Mouse (Mus musculus): Measurements from ENCODE around the gene Rundc3a. TPM values are rescaled to one million over a fixed set of nuclear protein-coding genes. Genes with fewer than 3 reads are reported as not detected.

Gene Rundc3a
- polyA plus RNA-seq (2015; fragmentation: Nextera tagmentation; extraction: Ambion mirVana), result 8.8 and 9.2 TPM in 2 replicates

DNA sequence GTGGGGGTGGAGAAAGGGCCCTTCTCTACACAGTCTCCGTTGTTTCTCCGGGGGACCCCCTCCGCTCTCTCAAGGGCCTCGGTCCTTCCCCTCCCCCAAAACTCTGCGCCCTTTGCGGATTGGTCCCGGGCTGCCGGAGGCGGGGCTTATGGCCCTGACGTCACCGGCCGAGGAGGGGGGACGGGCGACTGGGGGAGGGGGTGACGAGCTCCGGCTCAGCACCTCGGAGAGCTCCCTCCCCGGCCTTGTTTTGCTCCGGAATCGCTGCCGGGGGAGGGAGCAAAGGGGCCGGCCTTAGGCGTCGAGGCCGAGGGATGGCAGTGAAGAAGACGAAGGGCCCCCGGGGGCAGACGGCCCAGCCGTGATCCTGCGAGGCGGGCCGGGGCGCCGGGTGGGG lies at the start of gene Rundc3a:
Rundc3a (plus strand) TSS at position 166 of the 397 bp plus-strand sequence.
- H3K4me3 ChIP-seq (replicated peaks), result peak within 1 kb of the TSS; percentile 45
- H3K27ac ChIP-seq, result peak within 1 kb of the TSS; percentile 24; the same call in 1 of the 2 replicates
- peaks cover 18% of the 10 kb centered on the region for H3K27me3 ChIP-seq (replicated peaks)
- WGBS, result under 1% methylated on average over 32 of the region's 34 CpGs
- H3K4me1 ChIP-seq, result peaks cover 20% of the 10 kb centered on the region
- peak within 1 kb of the TSS; percentile 95 for H3K4me2 ChIP-seq
- no peaks in the 10 kb centered on the region for H3K9me3 ChIP-seq
- peak; percentile 67 for ATAC-seq (ENCODE audit: insufficient read depth, low FRiP score, low read depth)
- H3K36me3 ChIP-seq, result no peaks in the 10 kb centered on the region
- H3K9ac ChIP-seq, result no peak within 1 kb of the TSS

DNA sequence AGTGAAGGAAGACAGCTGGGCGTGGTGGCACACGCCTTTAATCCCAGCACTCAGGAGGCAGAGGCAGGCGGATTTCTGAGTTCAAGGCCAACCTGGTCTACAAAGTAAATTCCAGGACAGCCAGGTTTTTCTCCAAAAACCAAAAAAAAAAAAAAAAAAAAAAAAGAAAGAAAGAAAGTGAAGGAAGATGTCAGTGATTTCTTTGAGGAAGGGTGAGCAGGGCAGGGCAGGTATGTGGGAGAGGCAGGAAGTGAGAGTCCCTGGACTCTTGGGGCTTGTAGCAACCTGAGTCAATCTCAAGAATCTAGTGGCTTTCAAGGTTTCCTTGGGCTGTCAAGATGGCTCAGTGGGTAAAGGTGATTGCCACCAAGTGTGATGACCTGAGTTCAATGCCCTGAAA lies 48.7 kb upstream of the Rundc3a start:
- Histone ChIP-seq H3K4me3 (replicated peaks) (no peak overlapping the region), H3K4me2 (no peak overlapping the region), H3K9ac (no peak overlapping the region), H3K27me3 (replicated peaks) (no peaks in the 10 kb centered on the region), H3K4me1 (no peaks in the 10 kb centered on the region), H3K9me3 (no peaks in the 10 kb centered on the region), H3K36me3 (no peaks in the 10 kb centered on the region), H3K27ac (no peak overlapping the region)
- ATAC-seq (ENCODE audit: insufficient read depth, low FRiP score, low read depth), result no peak
- 91% methylated on average over 3 of the region's 3 CpGs for WGBS

DNA sequence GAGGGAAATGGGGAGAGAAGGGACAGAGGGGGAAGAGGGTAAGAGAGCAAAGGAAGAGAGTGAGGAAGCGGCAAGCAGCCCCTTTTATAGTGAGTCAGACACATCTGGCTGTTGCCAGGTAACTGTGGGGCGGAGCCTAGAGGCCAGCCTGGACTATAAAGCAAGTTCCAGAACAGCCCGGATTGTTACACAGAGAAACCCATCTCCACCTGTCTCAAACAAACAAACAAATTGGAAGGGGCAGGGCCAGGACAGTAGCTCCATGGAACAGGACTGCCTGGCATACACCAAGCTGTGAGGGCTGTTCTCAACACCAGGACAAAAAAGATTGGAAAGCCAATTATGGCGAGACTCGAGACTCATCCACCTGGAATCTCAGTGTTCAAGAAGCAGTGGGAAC lies 46.3 kb upstream of the Rundc3a start:
- 54% methylated on average over 5 of the region's 5 CpGs for WGBS

DNA sequence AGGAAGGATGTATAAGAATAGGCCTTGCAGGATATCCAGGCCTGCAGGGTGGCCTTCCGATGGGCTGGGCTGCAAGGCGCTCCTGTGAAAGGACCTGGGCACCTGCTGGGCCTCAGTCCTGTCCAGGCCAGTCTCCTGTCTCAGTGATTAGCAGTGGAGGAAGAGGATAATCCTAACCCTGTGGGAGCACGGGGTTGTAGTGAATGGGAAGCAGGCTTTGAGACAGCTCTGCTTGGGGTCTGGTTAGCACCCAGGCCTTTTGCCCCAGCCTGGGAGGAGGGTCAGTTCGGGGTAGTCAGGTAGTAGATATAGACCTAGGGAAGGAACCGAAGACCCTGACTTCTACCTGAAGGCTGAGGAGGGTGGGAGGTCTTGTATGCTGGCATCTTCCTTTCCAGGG lies 45.5 kb upstream of the Rundc3a start:
- no peak for ATAC-seq (ENCODE audit: insufficient read depth, low FRiP score, low read depth)
- no peak overlapping the region for H3K4me2 ChIP-seq
- WGBS, result 78% methylated on average over 5 of the region's 5 CpGs
- H3K4me1 ChIP-seq, result no peaks in the 10 kb centered on the region
- H3K4me3 ChIP-seq (replicated peaks), result no peak overlapping the region
- H3K36me3 ChIP-seq, result no peaks in the 10 kb centered on the region
- H3K9ac ChIP-seq, result no peak overlapping the region
- H3K27ac ChIP-seq, result no peak overlapping the region
- H3K9me3 ChIP-seq, result no peaks in the 10 kb centered on the region
- no peaks in the 10 kb centered on the region for H3K27me3 ChIP-seq (replicated peaks)

More for the DNA sequence above, 46.3 kb upstream of the Rundc3a start:
- no peak overlapping the region for H3K27ac ChIP-seq
- H3K27me3 ChIP-seq (replicated peaks), result no peaks in the 10 kb centered on the region
- H3K9ac ChIP-seq, result no peak overlapping the region
- no peaks in the 10 kb centered on the region for H3K4me1 ChIP-seq
- ATAC-seq (ENCODE audit: insufficient read depth, low FRiP score, low read depth), result no peak
- H3K4me3 ChIP-seq (replicated peaks), result no peak overlapping the region
- H3K9me3 ChIP-seq, result no peaks in the 10 kb centered on the region
- no peak overlapping the region for H3K4me2 ChIP-seq
- no peaks in the 10 kb centered on the region for H3K36me3 ChIP-seq

DNA sequence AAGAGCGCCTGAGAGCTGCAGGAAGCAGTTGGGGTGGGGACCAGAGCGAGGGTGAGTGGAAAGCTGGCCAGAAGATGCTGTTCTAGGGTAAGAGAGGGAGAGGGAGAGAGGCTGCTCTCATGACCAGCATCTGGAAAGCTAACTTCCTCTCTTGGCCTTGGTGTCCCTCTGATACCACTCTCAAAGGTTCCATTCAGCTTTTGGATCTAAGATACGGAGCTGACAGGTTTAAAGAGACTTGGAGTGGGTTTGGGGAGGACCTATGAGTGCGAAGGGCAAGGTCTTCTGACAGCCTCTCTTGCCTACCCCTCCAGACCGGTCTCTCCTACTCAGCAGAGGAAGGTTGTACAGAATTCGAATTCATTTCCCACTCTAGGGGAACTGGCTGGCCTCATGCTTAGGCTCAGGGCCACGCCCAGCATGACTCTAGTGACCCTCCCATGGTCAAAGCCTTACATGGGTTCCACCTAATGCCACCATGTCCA lies 45.1 kb upstream of the Rundc3a start:
- H3K36me3 ChIP-seq, result no peaks in the 10 kb centered on the region
- no peaks in the 10 kb centered on the region for H3K9me3 ChIP-seq
- no peaks in the 10 kb centered on the region for H3K4me1 ChIP-seq
- no peaks in the 10 kb centered on the region for H3K27me3 ChIP-seq (replicated peaks)
- H3K4me3 ChIP-seq (replicated peaks), result no peak overlapping the region
- WGBS, result 92% methylated on average over 7 of the region's 7 CpGs
- H3K27ac ChIP-seq, result no peak overlapping the region
- H3K4me2 ChIP-seq, result no peak overlapping the region
- H3K9ac ChIP-seq, result no peak overlapping the region
- peak; percentile 37; the same call in 1 of the 2 replicates for ATAC-seq (ENCODE audit: insufficient read depth, low FRiP score, low read depth)

DNA sequence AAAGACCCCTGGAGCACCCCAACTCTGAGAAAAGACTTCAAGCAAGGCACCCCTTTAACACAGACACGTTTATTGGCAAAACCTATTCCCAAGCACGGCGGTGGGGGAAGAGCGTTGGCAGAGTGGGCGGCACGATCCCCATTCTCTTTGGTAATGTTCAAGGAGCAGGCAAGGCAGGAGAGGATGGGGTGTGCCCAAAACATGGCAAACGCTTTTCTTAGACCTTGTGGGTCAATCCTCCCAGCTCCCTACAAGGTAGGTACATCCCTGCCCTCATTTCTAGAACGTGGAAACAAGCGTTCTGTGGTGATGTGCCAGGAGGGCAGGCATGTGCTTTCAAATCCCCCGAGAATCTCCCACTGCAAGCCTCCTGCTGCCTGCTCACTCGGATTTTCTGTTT lies 44.4 kb upstream of the Rundc3a start:
- H3K4me3 ChIP-seq (replicated peaks), result no peak overlapping the region
- H3K27me3 ChIP-seq (replicated peaks), result no peaks in the 10 kb centered on the region
- WGBS, result 82% methylated on average over 11 of the region's 11 CpGs
- no peaks in the 10 kb centered on the region for H3K9me3 ChIP-seq
- H3K36me3 ChIP-seq, result no peaks in the 10 kb centered on the region
- no peaks in the 10 kb centered on the region for H3K4me1 ChIP-seq
- ATAC-seq (ENCODE audit: insufficient read depth, low FRiP score, low read depth), result no peak
- no peak overlapping the region for H3K27ac ChIP-seq
- no peak overlapping the region for H3K4me2 ChIP-seq
- H3K9ac ChIP-seq, result no peak overlapping the region

DNA sequence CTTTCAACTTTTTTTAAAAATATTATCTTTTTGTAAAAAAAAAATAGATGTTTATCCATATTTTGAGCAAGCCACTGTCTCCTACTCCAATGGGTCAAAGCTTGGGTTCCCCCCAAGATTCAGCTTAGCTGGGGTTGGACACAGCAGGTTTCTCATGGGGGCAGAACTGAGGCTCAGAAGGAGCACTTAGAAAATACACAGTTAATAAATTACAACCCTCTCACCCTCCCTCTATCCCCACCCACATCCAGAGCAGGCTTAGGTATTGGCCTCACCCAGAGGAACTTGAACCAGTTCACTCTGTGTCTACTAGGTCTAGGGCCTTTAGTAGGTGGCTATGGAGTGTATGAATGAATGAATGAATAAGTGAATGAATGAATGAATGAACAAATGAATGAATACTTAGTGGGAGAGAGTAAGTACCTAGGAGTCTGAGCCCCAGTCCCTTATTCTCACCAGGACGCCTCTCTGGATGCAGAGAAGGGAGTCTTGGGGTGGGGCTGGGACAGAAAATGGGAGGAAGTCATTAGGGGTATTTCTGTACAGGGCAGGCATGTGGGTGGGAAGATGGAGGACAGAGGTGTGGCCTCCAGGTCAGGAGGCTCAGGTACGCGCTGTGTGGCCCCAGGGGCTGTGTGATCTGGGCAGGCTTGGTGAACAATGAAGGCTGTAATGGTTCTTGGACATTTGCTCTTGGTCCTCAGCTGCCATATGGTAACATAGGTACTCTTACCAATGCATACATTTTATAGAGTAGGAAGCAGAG lies 43.8 kb upstream of the Rundc3a start:
- no peak overlapping the region for H3K9ac ChIP-seq
- no peak overlapping the region for H3K4me2 ChIP-seq
- H3K4me3 ChIP-seq (replicated peaks), result no peak overlapping the region
- 84% methylated on average over 3 of the region's 3 CpGs for WGBS
- H3K36me3 ChIP-seq, result no peaks in the 10 kb centered on the region
- no peaks in the 10 kb centered on the region for H3K27me3 ChIP-seq (replicated peaks)
- H3K27ac ChIP-seq, result no peak overlapping the region
- H3K4me1 ChIP-seq, result no peaks in the 10 kb centered on the region
- ATAC-seq (ENCODE audit: insufficient read depth, low FRiP score, low read depth), result peak; percentile 45; the same call in 1 of the 2 replicates
- no peaks in the 10 kb centered on the region for H3K9me3 ChIP-seq

DNA sequence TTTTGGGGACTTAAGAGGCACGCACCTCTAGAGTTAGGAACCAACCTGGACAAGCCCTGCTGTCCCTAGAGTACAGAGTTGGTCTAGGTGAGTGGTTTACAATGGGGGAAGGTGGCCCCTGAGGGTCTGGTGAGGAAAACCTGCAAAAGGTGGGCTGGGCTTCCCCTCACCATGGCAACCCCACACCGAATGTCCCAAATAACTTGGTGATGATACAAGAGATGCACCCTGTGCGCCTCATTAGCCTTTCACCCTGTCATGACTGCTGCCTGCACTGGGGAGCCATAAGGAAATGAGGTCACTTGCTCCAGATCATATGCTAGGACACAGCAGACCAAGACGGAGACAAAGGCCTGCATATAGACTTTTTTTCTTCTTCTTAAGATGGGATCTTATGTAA lies 42.8 kb upstream of the Rundc3a start:
- Histone ChIP-seq H3K27ac (no peak overlapping the region), H3K4me1 (no peaks in the 10 kb centered on the region), H3K4me2 (no peak overlapping the region), H3K4me3 (replicated peaks) (no peak overlapping the region), H3K27me3 (replicated peaks) (no peaks in the 10 kb centered on the region), H3K9ac (no peak overlapping the region), H3K36me3 (no peaks in the 10 kb centered on the region), H3K9me3 (no peaks in the 10 kb centered on the region)
- WGBS, result 80% methylated on average over 4 of the region's 4 CpGs
- no peak for ATAC-seq (ENCODE audit: insufficient read depth, low FRiP score, low read depth)

DNA sequence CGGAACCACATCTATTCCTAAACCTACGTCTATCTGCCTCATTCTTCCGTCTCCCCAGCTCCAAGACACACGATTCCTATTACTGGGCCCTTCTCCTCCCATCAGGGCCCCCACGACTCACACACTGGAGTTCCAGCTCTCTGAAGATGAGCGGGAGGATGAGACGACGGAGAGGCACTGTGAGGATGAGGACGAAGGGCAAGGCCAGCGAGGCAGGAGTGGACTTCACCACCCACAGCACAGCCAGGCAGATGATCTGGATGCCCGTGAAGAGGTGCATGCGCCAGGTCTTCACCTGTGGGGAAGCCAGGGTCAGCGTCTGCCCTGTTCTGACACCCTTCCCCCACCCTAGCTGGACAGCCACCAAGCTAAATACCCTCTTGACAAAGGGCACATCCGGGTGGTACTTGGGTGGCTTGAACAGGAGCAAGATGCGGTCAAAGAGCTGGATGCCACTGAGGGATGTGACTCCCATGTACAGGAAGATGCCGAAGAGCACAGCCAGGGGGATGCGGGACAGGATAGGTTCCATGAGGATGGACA lies 42.2 kb upstream of the Rundc3a start:
- no peak overlapping the region for H3K4me2 ChIP-seq

DNA sequence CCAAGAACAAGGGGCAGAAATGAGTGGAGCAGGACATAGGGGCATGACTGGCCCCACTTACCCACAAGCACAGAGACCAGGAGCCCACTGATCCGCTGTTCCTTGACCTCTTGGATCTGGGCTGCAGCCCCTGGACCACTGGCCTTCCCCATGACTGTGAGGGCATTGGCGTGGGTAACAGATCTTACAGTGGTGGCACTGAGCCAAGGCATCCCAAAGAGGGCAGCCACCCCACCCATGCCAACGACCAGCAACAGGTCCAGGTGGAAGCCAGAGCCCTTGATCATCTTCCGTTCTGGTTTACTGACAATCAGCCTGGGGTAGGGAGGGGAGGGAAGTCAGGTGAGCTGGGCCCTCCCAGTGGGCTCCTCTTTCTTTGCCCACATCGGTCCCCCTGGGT lies 40.8 kb upstream of the Rundc3a start:
- Histone ChIP-seq H3K4me1 (no peaks in the 10 kb centered on the region), H3K4me2 (no peak overlapping the region), H3K27ac (no peak overlapping the region), H3K27me3 (replicated peaks) (no peaks in the 10 kb centered on the region; the same call in 1 of the 2 replicates), H3K9ac (no peak overlapping the region), H3K4me3 (replicated peaks) (no peak overlapping the region), H3K36me3 (no peaks in the 10 kb centered on the region), H3K9me3 (no peaks in the 10 kb centered on the region)
- ATAC-seq (ENCODE audit: insufficient read depth, low FRiP score, low read depth), result no peak
- WGBS, result 50% methylated on average over 5 of the region's 5 CpGs

More for the DNA sequence above, 42.2 kb upstream of the Rundc3a start:
- ATAC-seq (ENCODE audit: insufficient read depth, low FRiP score, low read depth), result no peak
- H3K4me3 ChIP-seq (replicated peaks), result no peak overlapping the region
- no peak overlapping the region for H3K9ac ChIP-seq
- H3K27me3 ChIP-seq (replicated peaks), result no peaks in the 10 kb centered on the region
- H3K36me3 ChIP-seq, result no peaks in the 10 kb centered on the region
- H3K9me3 ChIP-seq, result no peaks in the 10 kb centered on the region
- WGBS, result 85% methylated on average over 17 of the region's 17 CpGs
- no peaks in the 10 kb centered on the region for H3K4me1 ChIP-seq
- H3K27ac ChIP-seq, result no peak overlapping the region

DNA sequence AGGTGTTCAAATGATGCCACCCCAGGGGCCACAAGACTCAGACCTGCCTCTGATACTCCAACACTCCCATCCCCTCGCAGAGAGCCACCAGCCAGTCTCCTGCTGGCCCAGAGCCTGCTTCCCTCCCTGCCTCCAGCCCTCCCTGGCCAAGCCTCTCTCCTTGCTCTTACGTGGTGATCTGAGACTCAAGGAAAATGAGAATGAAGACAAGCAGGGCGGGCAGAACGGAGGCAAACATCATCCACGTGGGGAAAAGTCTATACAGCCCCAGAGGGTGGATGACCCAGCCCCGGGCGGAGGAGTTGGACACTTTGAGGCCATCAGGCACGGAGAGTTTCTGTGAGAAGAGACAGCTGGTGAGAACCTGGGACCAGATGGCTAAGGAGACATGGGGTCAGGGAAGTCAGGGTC lies 40.2 kb upstream of the Rundc3a start:
- Histone ChIP-seq H3K27me3 (replicated peaks) (no peaks in the 10 kb centered on the region; the same call in 1 of the 2 replicates), H3K9me3 (no peaks in the 10 kb centered on the region)
- 29% methylated on average over 8 of the region's 8 CpGs for WGBS

DNA sequence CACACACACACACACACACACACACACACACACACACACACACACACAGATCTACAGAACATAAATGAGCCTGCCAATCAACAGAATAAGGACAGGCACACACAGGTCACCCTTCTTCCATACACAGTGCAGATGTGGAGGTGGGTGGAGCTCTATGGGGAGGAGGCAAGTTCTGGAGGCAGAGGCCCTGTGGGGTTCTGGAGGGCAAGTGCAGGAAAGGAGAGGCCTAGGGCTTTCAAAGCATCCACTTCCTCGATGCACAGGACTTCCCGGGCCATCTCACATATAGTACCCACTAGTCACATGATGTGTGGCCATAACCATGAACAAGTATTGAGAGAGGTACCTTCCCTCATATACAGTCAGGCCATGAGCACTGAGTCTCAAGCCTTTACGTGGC lies 37.7 kb upstream of the Rundc3a start:
- Histone ChIP-seq H3K27me3 (replicated peaks) (no peaks in the 10 kb centered on the region; the same call in 1 of the 2 replicates), H3K9ac (no peak overlapping the region), H3K4me2 (no peak overlapping the region), H3K36me3 (no peaks in the 10 kb centered on the region), H3K4me1 (no peaks in the 10 kb centered on the region), H3K27ac (no peak overlapping the region), H3K4me3 (replicated peaks) (no peak overlapping the region), H3K9me3 (no peaks in the 10 kb centered on the region)
- WGBS, result 65% methylated on average over 3 of the region's 3 CpGs
- no peak for ATAC-seq (ENCODE audit: insufficient read depth, low FRiP score, low read depth)

More for the DNA sequence above, 40.2 kb upstream of the Rundc3a start:
- Histone ChIP-seq H3K4me1 (no peaks in the 10 kb centered on the region), H3K27ac (no peak overlapping the region), H3K9ac (no peak overlapping the region), H3K4me3 (replicated peaks) (no peak overlapping the region), H3K36me3 (no peaks in the 10 kb centered on the region), H3K4me2 (no peak overlapping the region)
- no peak for ATAC-seq (ENCODE audit: insufficient read depth, low FRiP score, low read depth)
